ENCODE assay signal across 27 mouse cellular contexts in genomic region chr5:69350596-69350995, GRCm38 (mm10). TPM values are rescaled to one million over a fixed set of nuclear protein-coding genes. Genes with fewer than 3 reads are reported as not detected.
"Had no signal": no experiment of that assay in that cellular context is flagged by ENCODE, and none has a peak within 500 bp of the region (broad histone marks: within the 10 kb centered on the region; RNA-seq: fewer than 3 reads in every experiment).

No protein-coding gene starts in this region.

- H3K36me3 ChIP-seq: embryonic facial prominence, embryonic 10.5 days; embryonic facial prominence, embryonic 12.5 days; embryonic facial prominence, embryonic 13.5 days; embryonic facial prominence, embryonic 15.5 days; forebrain, embryonic 10.5 days; forebrain, embryonic 12.5 days; forebrain, embryonic 15.5 days had no signal

- ATAC-seq: forebrain, embryonic 13.5 days; forebrain, embryonic 14.5 days; forebrain, embryonic 15.5 days; forebrain, postnatal 0 days had no signal

- DNase-seq: cerebellum, adult 8-10 months; cerebellum, adult 9-10 months; cerebellum, adult 9-11 months; cerebellum, postnatal 10 days; cerebellum, postnatal 14 days; cerebellum, postnatal 25 days; cerebellum, postnatal 36 days; embryo, embryonic 11 days; forebrain, postnatal 0 days; gastrocnemius, adult 2 months; gastrocnemius, postnatal 10 days; gastrocnemius, postnatal 14 days; gastrocnemius, postnatal 25 days; gastrocnemius, postnatal 36 days; heart, adult 11 months; heart, adult 18-20 months; heart, adult 2 months had no signal

- H3K9ac ChIP-seq: embryonic facial prominence, embryonic 12.5 days; embryonic facial prominence, embryonic 13.5 days; embryonic facial prominence, embryonic 15.5 days; forebrain, embryonic 12.5 days; forebrain, embryonic 13.5 days; forebrain, embryonic 15.5 days; forebrain, postnatal 0 days had no signal

- H3K27ac ChIP-seq: embryonic facial prominence, embryonic 10.5 days; embryonic facial prominence, embryonic 12.5 days; embryonic facial prominence, embryonic 13.5 days; embryonic facial prominence, embryonic 15.5 days; forebrain, embryonic 10.5 days; forebrain, embryonic 12.5 days; forebrain, embryonic 13.5 days; forebrain, embryonic 15.5 days; gastrocnemius, adult 2 months; heart, adult 2 months had no signal

- H3K4me1 ChIP-seq: embryonic facial prominence, embryonic 10.5 days; embryonic facial prominence, embryonic 12.5 days; embryonic facial prominence, embryonic 13.5 days; embryonic facial prominence, embryonic 15.5 days; forebrain, embryonic 10.5 days; forebrain, embryonic 12.5 days; forebrain, embryonic 13.5 days; forebrain, embryonic 15.5 days had no signal

- H3K4me3 ChIP-seq: embryonic facial prominence, embryonic 10.5 days; embryonic facial prominence, embryonic 12.5 days; embryonic facial prominence, embryonic 13.5 days; embryonic facial prominence, embryonic 15.5 days; erythroblast, embryonic 14.5 days; forebrain, embryonic 10.5 days; forebrain, embryonic 12.5 days; forebrain, embryonic 13.5 days; forebrain, embryonic 15.5 days; gastrocnemius, adult 2 months; heart, adult 2 months had no signal

- H3K27me3 ChIP-seq: embryonic facial prominence, embryonic 12.5 days; embryonic facial prominence, embryonic 13.5 days; embryonic facial prominence, embryonic 15.5 days; forebrain, embryonic 12.5 days; forebrain, embryonic 13.5 days; forebrain, embryonic 15.5 days had no signal

- H3K4me2 ChIP-seq: embryonic facial prominence, embryonic 12.5 days; embryonic facial prominence, embryonic 13.5 days; embryonic facial prominence, embryonic 15.5 days; forebrain, embryonic 12.5 days; forebrain, embryonic 13.5 days; forebrain, embryonic 15.5 days had no signal

- H3K9me3 ChIP-seq: embryonic facial prominence, embryonic 10.5 days; embryonic facial prominence, embryonic 12.5 days; embryonic facial prominence, embryonic 13.5 days; embryonic facial prominence, embryonic 15.5 days; forebrain, embryonic 10.5 days; forebrain, embryonic 12.5 days; forebrain, embryonic 13.5 days; forebrain, embryonic 15.5 days had no signal

RNA-seq across cellular contexts. Expression of gene Kctd8, which starts 9.1 kb away (rescaled TPM):
- polyA plus RNA-seq: erythroblast, embryonic 14.5 days had no signal
